Mouse (Mus musculus): ENCODE results near the gene Slc25a29. TPM values are rescaled to one million over a fixed set of nuclear protein-coding genes. Genes with fewer than 3 reads are reported as not detected.

The Slc25a29 gene
- total RNA-seq, 2 experiments from 2014 or later: 4.6 to 4.7 TPM

DNA sequence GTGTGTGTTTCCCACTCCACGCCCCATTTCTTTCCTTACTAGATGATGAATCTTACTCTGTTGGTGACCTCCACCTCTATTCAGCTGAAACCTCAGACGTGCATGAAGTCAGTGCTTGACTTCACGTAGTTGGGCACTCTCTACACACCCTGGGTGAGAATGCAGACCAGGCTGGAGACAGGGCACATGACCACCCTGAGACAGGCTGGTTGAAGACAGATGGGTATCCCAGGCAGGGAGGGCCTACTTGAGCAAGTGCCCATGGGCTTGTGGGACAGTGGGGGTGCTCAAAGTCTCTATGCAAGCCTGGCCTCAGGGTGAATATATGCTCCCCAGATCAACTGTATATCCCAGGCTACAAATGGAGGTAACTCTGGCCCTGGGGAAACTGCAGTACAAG is 1.3 kb downstream of the Slc25a29 start:
- peak; percentile 2 for DNase-seq

DNA sequence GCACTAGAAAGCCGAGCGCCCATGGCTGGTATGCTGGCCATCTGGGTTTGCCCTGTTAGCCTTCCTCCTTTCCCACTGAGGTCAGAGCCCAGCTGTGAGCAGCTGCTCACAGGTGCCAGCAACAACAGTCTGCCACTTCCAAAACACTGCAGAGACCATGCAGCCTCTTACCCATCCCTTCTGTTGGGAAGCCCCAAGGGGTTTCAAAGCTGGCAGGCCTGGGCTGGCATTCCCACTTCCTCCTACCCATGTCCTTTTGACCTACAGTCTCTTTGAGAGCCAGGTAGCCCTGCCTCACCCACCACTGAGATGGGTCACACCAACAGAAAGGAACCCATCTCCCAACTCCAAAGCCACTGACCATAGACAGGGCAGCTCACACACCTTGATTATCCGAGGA is 2.3 kb downstream of the Slc25a29 start:
- peak; percentile 5 for DNase-seq

DNA sequence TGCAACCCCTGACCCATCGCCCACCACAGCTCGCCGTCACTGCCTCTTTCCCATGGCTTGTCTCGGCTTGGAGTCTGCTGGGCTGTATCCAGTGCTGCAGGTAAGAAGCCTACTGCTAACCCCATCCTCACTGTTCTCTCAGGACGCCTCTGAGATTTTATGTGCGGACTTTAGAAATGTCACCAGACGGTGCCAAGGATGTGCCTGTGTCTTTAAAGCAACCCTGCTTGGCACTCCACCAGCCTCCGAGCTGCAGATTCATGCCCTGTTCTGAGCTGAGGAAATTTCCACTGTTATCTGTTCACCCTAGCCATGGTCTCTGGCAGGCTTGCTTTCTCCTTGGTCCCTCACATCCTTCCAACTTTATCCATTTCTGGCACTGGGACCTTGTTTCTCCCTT is 2.8 kb downstream of the Slc25a29 start:
- DNase-seq: peak; percentile 41

GRCm38 (mm10) chr12:108831966-108832643 is 3.6 kb downstream of the Slc25a29 start:
- DNase-seq: peak; percentile 67

DNA sequence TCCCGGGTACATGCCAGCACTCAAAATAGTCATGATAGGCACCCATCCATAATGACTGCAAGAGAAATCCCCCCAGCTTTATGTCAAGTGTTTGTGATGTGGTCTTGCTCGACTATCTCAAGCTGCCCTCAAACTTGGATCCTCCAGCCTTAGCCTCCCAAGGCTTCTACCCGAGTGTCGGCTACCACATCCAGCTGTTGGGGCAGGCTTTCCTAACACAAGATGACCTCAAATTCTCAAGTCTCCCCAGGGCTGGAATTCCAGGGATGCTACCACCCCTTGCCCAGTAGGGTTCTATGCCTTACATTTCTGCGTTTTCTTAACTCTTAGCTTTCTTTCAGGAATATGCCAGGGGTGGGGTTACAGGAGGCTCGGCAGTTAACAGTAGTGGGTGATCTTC is 5.3 kb downstream of the Slc25a29 start:
- no peak for DNase-seq

GRCm38 (mm10) chr12:108829636-108830035 is 6.0 kb downstream of the Slc25a29 start:
- no peak for DNase-seq

- no peak for DNase-seq
Observed at GRCm38 (mm10) chr12:108827641-108828040, 8.0 kb downstream of the Slc25a29 start.

- no peak for DNase-seq
Observed at GRCm38 (mm10) chr12:108826958-108827535, 8.6 kb downstream of the Slc25a29 start.

GRCm38 (mm10) chr12:108826282-108826957 is 9.3 kb downstream of the Slc25a29 start:
- DNase-seq: no peak

- DNase-seq: no peak
Observed at GRCm38 (mm10) chr12:108825561-108826224, 10.0 kb downstream of the Slc25a29 start.

DNA sequence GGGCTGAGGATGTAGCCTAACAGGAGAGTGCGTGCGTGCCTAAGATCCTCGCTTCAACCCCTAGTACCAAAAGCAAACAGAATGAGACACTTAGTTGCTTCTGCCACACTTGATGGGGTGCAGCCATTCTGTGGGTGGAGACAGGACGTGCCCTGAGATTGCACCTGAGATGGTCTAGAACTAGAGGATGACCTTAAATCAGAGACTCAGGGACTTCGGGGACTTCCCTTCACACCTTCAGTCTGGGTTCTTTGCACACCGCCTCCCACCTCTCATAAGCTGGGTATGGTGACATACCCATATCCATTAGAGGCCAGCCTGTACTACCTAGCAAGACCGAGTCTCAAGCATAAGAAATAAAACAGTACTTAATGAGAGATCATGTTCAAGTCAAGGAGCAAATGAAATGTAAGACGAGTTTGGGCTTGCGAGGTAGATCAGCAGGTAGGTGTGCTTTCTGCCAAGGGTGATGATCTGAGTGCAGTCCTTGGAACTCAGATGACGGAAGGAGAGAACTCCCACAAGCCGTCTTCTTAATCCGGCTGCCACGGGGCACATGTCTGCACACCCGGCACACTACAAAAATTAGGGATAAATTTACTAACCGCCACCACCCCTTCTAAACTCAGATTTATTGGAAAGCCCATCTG is 11.3 kb downstream of the Slc25a29 start:
- no peak for DNase-seq

- no peak for DNase-seq
Observed at GRCm38 (mm10) chr12:108823036-108823435, 12.6 kb downstream of the Slc25a29 start.

GRCm38 (mm10) chr12:108820461-108820860 is 15.2 kb downstream of the Slc25a29 start:
- no peak for DNase-seq

DNA sequence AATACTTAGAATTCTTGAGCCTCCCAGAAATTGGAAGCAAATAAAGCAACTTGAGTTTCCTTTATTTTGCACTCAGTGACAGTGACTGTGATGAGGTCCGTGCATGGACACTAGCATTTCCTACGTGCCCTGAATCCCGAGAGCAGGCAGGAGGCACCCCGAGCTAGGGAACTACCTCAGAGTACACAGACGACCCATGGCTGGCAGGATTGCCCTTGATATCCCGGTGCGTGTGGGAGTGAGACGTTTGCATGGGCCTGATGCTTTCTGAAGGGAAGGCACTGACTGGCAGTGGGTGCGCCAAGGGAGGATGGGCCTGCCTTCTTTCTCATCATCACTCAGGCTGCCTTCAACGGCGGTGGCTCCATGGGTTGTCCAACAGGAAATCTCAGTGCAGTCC is 19.1 kb downstream of the Slc25a29 start:
- no peak for DNase-seq

GRCm38 (mm10) chr12:108814470-108814869 is 21.2 kb downstream of the Slc25a29 start:
- DNase-seq: no peak

- no peak for DNase-seq
Observed at GRCm38 (mm10) chr12:108812463-108812862, 23.2 kb downstream of the Slc25a29 start.

GRCm38 (mm10) chr12:108811133-108811532 is 24.6 kb downstream of the Slc25a29 start:
- DNase-seq: no peak

GRCm38 (mm10) chr12:108810309-108810708 is 25.4 kb downstream of the Slc25a29 start:
- no peak for DNase-seq

- no peak for DNase-seq
Observed at GRCm38 (mm10) chr12:108809771-108810170, 25.9 kb downstream of the Slc25a29 start.

- no peak for DNase-seq
Observed at GRCm38 (mm10) chr12:108808465-108808864, 27.2 kb downstream of the Slc25a29 start.

GRCm38 (mm10) chr12:108804388-108804787 is 31.3 kb downstream of the Slc25a29 start:
- no peak for DNase-seq

DNA sequence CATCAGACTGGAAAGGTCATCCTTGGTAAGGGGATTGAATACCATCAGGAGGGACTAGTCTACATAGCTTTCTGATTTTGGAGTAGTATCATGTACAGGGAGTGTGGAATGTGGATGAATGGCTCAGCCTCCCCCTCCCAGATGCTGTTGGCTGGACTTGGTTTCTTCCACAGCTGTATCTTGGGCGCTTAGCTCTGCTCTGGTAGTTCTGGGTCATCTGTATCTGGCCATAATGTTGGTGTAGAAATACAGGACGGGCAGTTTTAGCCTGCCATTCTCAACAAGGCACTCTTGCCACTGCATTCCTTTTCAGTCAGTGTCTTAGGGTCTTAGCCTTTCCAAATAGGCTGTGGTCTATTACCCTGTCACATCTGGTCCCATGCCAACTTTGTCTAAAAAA is 34.1 kb downstream of the Slc25a29 start:
- DNase-seq: no peak
